Mouse (Mus musculus) layer of hippocampus, postnatal 10 days (tissue): ENCODE results near the gene Mmp17. TPM values are rescaled to one million over a fixed set of nuclear protein-coding genes. Genes with fewer than 3 reads are reported as not detected.
"Not testable (repeated sequence)": the region's sequence is repeated elsewhere in the genome, so short reads cannot be mapped to it uniquely, and the experiment has no call there.

Source experiments
- DNase-seq, 2 experiments: peaks; one replicate each; pipeline ENCODE4 v3.0.0; 2021; ENCODE audit warnings: low spot score in 2 of 2
- total RNA-seq, 2 experiments: library from RNA; stranded (reverse); gene quantifications; 2 replicates each; pipeline ENCODE4 v1.2.3; 2021

Gene Mmp17
- total RNA-seq, 2 experiments from 2014 or later, result 53.0 to 56.7 TPM

- peak; percentile 94 to 96 for DNase-seq
These were observed 2.0 kb downstream of the Mmp17 start for GRCm38 (mm10) chr5:129586016-129586415.

GRCm38 (mm10) chr5:129586471-129586870 is 2.5 kb downstream of the Mmp17 start:
- no peak for DNase-seq

- no peak for DNase-seq
These were observed 6.9 kb downstream of the Mmp17 start for GRCm38 (mm10) chr5:129590915-129591314.

GRCm38 (mm10) chr5:129594116-129595114 is 10.4 kb downstream of the Mmp17 start:
- peak; percentile 94 for DNase-seq

GRCm38 (mm10) chr5:129602071-129602487 is 18.1 kb downstream of the Mmp17 start:
- DNase-seq, result no peak

- DNase-seq, result no peak
These were observed 23.5 kb downstream of the Mmp17 start for GRCm38 (mm10) chr5:129607476-129607875.

GRCm38 (mm10) chr5:129611060-129611459 is 27.1 kb downstream of the Mmp17 start:
- DNase-seq, result peak; percentile 82 to 85

GRCm38 (mm10) chr5:129620600-129620999 is 36.6 kb downstream of the Mmp17 start:
- not testable (repeated sequence) for DNase-seq

GRCm38 (mm10) chr5:129621361-129621760 is 37.4 kb downstream of the Mmp17 start:
- no peak for DNase-seq

GRCm38 (mm10) chr5:129626099-129626498 is 42.1 kb downstream of the Mmp17 start:
- DNase-seq, result no peak

GRCm38 (mm10) chr5:129626586-129626985 is 42.6 kb downstream of the Mmp17 start:
- DNase-seq, result not testable (repeated sequence)

GRCm38 (mm10) chr5:129632270-129633250 is 48.6 kb downstream of the Mmp17 start:
- not testable (repeated sequence) for DNase-seq

GRCm38 (mm10) chr5:129650858-129651257 is 66.9 kb downstream of the Mmp17 start:
- no peak for DNase-seq

- DNase-seq, result no peak
These were observed 73.0 kb downstream of the Mmp17 start for GRCm38 (mm10) chr5:129657016-129657415.

GRCm38 (mm10) chr5:129657931-129658330 is 74.0 kb downstream of the Mmp17 start:
- DNase-seq, result no peak

Other genes with a start within 250 kb of the Mmp17 start
- gene Sfswap, start 82.9 kb upstream of the Mmp17 start, total RNA-seq, result 100 to 1,000 TPM; 123 to 152 TPM
- 1 to 10 TPM; 6.6 to 7.2 TPM for gene Zfp11, start 85.9 kb downstream of the Mmp17 start, total RNA-seq
- not detected for gene Sept14, start 124.3 kb downstream of the Mmp17 start, total RNA-seq
- gene Mrps17, start 131.3 kb downstream of the Mmp17 start, total RNA-seq, result 10 to 100 TPM; 72.6 to 81.5 TPM
- gene Nipsnap2, start 140.9 kb downstream of the Mmp17 start, total RNA-seq, result 10 to 100 TPM; 78.1 to 79.6 TPM
- gene Psph, start 203.3 kb downstream of the Mmp17 start, total RNA-seq, result 10 to 100 TPM; 23.7 to 28.5 TPM